22 mouse cellular contexts compared by ENCODE assay signal in genomic region chr12:57204276-57204851, GRCm38 (mm10). TPM values are rescaled to one million over a fixed set of nuclear protein-coding genes. Genes with fewer than 3 reads are reported as not detected.
"Had no signal": no experiment of that assay in that cellular context is flagged by ENCODE, and none has a peak within 500 bp of the region (broad histone marks: within the 10 kb centered on the region; RNA-seq: fewer than 3 reads in every experiment).

No protein-coding gene starts in this region.

- H3K27me3 ChIP-seq: heart, embryonic 13.5 days; heart, embryonic 15.5 days; hindbrain, embryonic 13.5 days; hindbrain, embryonic 15.5 days; limb, embryonic 13.5 days; limb, embryonic 15.5 days; liver, embryonic 12.5 days had no signal

- H3K9ac ChIP-seq: heart, embryonic 13.5 days; heart, embryonic 15.5 days; hindbrain, embryonic 13.5 days; hindbrain, embryonic 15.5 days; limb, embryonic 13.5 days; limb, embryonic 15.5 days; liver, embryonic 12.5 days; liver, embryonic 14.5 days had no signal

- H3K4me3 ChIP-seq: heart, adult 2 months; heart, embryonic 13.5 days; heart, embryonic 15.5 days; hindbrain, embryonic 13.5 days; hindbrain, embryonic 15.5 days; limb, embryonic 13.5 days; limb, embryonic 15.5 days; liver, embryonic 12.5 days had no signal

- H3K4me1 ChIP-seq: heart, embryonic 13.5 days; heart, embryonic 15.5 days; hindbrain, embryonic 13.5 days; hindbrain, embryonic 15.5 days; limb, embryonic 13.5 days; limb, embryonic 15.5 days had no signal

- H3K4me2 ChIP-seq: heart, embryonic 11.5 days; heart, embryonic 13.5 days; heart, embryonic 15.5 days; hindbrain, embryonic 13.5 days; hindbrain, embryonic 15.5 days; limb, embryonic 13.5 days; limb, embryonic 15.5 days; liver, embryonic 12.5 days had no signal

- ATAC-seq: hindbrain, postnatal 0 days; intestine, embryonic 16.5 days; liver, embryonic 12.5 days had no signal

- H3K9me3 ChIP-seq: heart, embryonic 13.5 days; heart, embryonic 15.5 days; hindbrain, embryonic 13.5 days; hindbrain, embryonic 15.5 days; limb, embryonic 13.5 days; limb, embryonic 15.5 days; liver, embryonic 12.5 days had no signal

- DNase-seq: gastrocnemius, postnatal 14 days; gastrocnemius, postnatal 36 days; heart, adult 2 months; heart, postnatal 14 days; heart, postnatal 36 days; kidney, adult 11 months; kidney, postnatal 10 days; layer of hippocampus, adult 9-11 months; layer of hippocampus, postnatal 36 days; left cerebral cortex, postnatal 4 days had no signal

- H3K27ac ChIP-seq: heart, adult 2 months; heart, embryonic 13.5 days; heart, embryonic 15.5 days; hindbrain, embryonic 13.5 days; hindbrain, embryonic 15.5 days; hindbrain, postnatal 0 days; limb, embryonic 13.5 days; limb, embryonic 15.5 days; liver, embryonic 12.5 days; liver, embryonic 14.5 days had no signal

- H3K36me3 ChIP-seq: heart, embryonic 13.5 days; heart, embryonic 15.5 days; hindbrain, embryonic 13.5 days; hindbrain, embryonic 15.5 days; limb, embryonic 13.5 days; limb, embryonic 15.5 days; liver, embryonic 12.5 days had no signal

RNA-seq across cellular contexts. Expression of gene Slc25a21, which starts 7.1 kb away (rescaled TPM):
- total RNA-seq: hindbrain, postnatal 0 days had no signal
- polyA plus RNA-seq: large intestine, adult 2 months had no signal
